Mouse (Mus musculus) liver, adult 2 months (tissue): ENCODE measurements around the gene Ccdc93. TPM values are rescaled to one million over a fixed set of nuclear protein-coding genes. Genes with fewer than 3 reads are reported as not detected.

Experiments used
- DNase-seq: peaks from one replicate; pipeline ENCODE4 v3.0.0-alpha.2; 2011; ENCODE audit warnings: low read depth, low spot score; ENCODE audit errors: extremely low read depth
- H3K27ac ChIP-seq: fragments of 200-500 bp; replicated peaks from 2 replicates; pipeline ENCODE4 v1.5.1; 2012; ENCODE audit warnings: low read depth, mild to moderate bottlenecking, control low read depth, inconsistent platforms, low read length; ENCODE audit not compliant: insufficient read depth
- H3K27me3 ChIP-seq: fragments of 200-500 bp; 2 replicates; pipeline ENCODE4 v1.6.1; 2012; ENCODE audit warnings: mild to moderate bottlenecking, moderate library complexity, low read length, inconsistent platforms; ENCODE audit not compliant: control insufficient read depth, insufficient read depth
- H3K36me3 ChIP-seq: fragments of 200-500 bp; 2 replicates; pipeline ENCODE4 v1.6.1; 2012; ENCODE audit warnings: low read length, inconsistent platforms; ENCODE audit not compliant: control insufficient read depth, insufficient read depth
- H3K4me1 ChIP-seq: fragments of 200-500 bp; 2 replicates; pipeline ENCODE4 v1.6.1; 2011; ENCODE audit warnings: low read length; ENCODE audit not compliant: control insufficient read depth, insufficient read depth
- H3K4me3 ChIP-seq: fragments of 200-500 bp; 2 replicates; pipeline ENCODE4 v1.5.1; 2011; ENCODE audit warnings: low read depth, mild to moderate bottlenecking, control low read depth, low read length, moderate library complexity; ENCODE audit not compliant: insufficient read depth
- H3K79me2 ChIP-seq: fragments of 200-500 bp; 2 replicates; pipeline ENCODE4 v1.6.1; 2012; ENCODE audit warnings: inconsistent platforms, mild to moderate bottlenecking, low read length, moderate library complexity; ENCODE audit not compliant: control insufficient read depth, insufficient read depth
- H3K9ac ChIP-seq: fragments of 200-500 bp; 2 replicates; pipeline ENCODE4 v1.6.1; 2012; ENCODE audit warnings: low read depth, mild to moderate bottlenecking, control low read depth, inconsistent platforms, low read length
- CTCF ChIP-seq: fragments of 200-500 bp; IDR thresholded peaks from 2 replicates; pipeline ENCODE4 v1.5.1; 2011; ENCODE audit warnings: low read depth, low read length, control low read depth
- POLR2A ChIP-seq: fragments of 200-500 bp; IDR thresholded peaks from 2 replicates; pipeline ENCODE4 v1.6.1; 2011; ENCODE audit warnings: low read length, control low read depth; ENCODE audit not compliant: insufficient read depth; ENCODE audit errors: extremely low read depth
- WGBS: fragments of 180-500 bp; shearing (Covaris S2); methylation state at CpG from one replicate; pipeline ENCODE4 v1.1.7; 2018; 5-methylcytosine and 5-hydroxymethylcytosine counted together
- polyA plus RNA-seq: library from polyadenylated mRNA; depleted of rRNA; stranded (reverse); fragments of >200 nt; gene quantifications from 2 replicates; pipeline ENCODE4 v1.2.3, GENCODE M21; 2012; rRNA removed
- total RNA-seq: library from RNA; depleted of rRNA; stranded (reverse); fragments of >200 nt; gene quantifications from 2 replicates; pipeline ENCODE4 v1.2.3, GENCODE M21; 2014; rRNA removed

Gene Ccdc93
- total RNA-seq (6.9 TPM in 2 replicates), polyA plus RNA-seq (3.6 and 4.5 TPM in 2 replicates)

- DNase-seq = peak; percentile 81
- H3K4me3 ChIP-seq = peak within 1 kb of the TSS; percentile 78
- peaks cover 7% of the 10 kb centered on the region; the same call in 1 of the 2 replicates for H3K36me3 ChIP-seq
- peak within 1 kb of the TSS; percentile 68 for H3K27ac ChIP-seq
- peak within 1 kb of the TSS; percentile 85 for H3K9ac ChIP-seq
- peaks cover 4% of the 10 kb centered on the region for H3K4me1 ChIP-seq
- H3K79me2 ChIP-seq = peaks cover 8% of the 10 kb centered on the region; the same call in 1 of the 2 replicates
- TF ChIP-seq POLR2A (peak; percentile 70), CTCF (no peak)
- WGBS = under 1% methylated on average over 47 of the region's 47 CpGs
- no peaks in the 10 kb centered on the region for H3K27me3 ChIP-seq
These were observed at the start of gene Ccdc93 for GRCm38 (mm10) chr1:121430938-121431928. Gene Ccdc93 (plus strand): TSS chr1:121431049.

- Histone ChIP-seq H3K4me3 (no peak overlapping the region), H3K9ac (no peak overlapping the region), H3K27ac (no peak overlapping the region), H3K79me2 (no peaks in the 10 kb centered on the region), H3K4me1 (no peaks in the 10 kb centered on the region), H3K27me3 (no peaks in the 10 kb centered on the region), H3K36me3 (no peaks in the 10 kb centered on the region)
- TF ChIP-seq CTCF (no peak), POLR2A (no peak)
- 86% methylated on average over 3 of the region's 3 CpGs for WGBS
- DNase-seq = no peak
These were observed 49.3 kb upstream of the Ccdc93 start for GRCm38 (mm10) chr1:121381562-121381961.

- WGBS = 70% methylated on average over 6 of the region's 6 CpGs
- Histone ChIP-seq H3K4me3 (no peak overlapping the region), H3K79me2 (no peaks in the 10 kb centered on the region), H3K9ac (no peak overlapping the region), H3K27ac (no peak overlapping the region), H3K4me1 (no peaks in the 10 kb centered on the region; the same call in 1 of the 2 replicates), H3K27me3 (no peaks in the 10 kb centered on the region), H3K36me3 (no peaks in the 10 kb centered on the region)
- TF ChIP-seq CTCF (no peak), POLR2A (no peak)
- DNase-seq = no peak
These were observed 42.5 kb upstream of the Ccdc93 start for GRCm38 (mm10) chr1:121388312-121388711.

- H3K4me3 ChIP-seq = no peak overlapping the region
- TF ChIP-seq POLR2A (no peak), CTCF (no peak)
- H3K27me3 ChIP-seq = no peaks in the 10 kb centered on the region
- no peak overlapping the region for H3K9ac ChIP-seq
- H3K36me3 ChIP-seq = no peaks in the 10 kb centered on the region
- WGBS = 69% methylated on average over 7 of the region's 7 CpGs
- no peak overlapping the region for H3K27ac ChIP-seq
- H3K4me1 ChIP-seq = no peaks in the 10 kb centered on the region; the same call in 1 of the 2 replicates
- no peaks in the 10 kb centered on the region for H3K79me2 ChIP-seq
- no peak for DNase-seq
These were observed 42.1 kb upstream of the Ccdc93 start for GRCm38 (mm10) chr1:121388732-121389131.

GRCm38 (mm10) chr1:121389574-121389973, 41.3 kb upstream of the Ccdc93 start:
- no peak overlapping the region for H3K27ac ChIP-seq
- no peaks in the 10 kb centered on the region for H3K79me2 ChIP-seq
- no peak overlapping the region for H3K9ac ChIP-seq
- WGBS = 88% methylated on average over 12 of the region's 12 CpGs
- no peaks in the 10 kb centered on the region; the same call in 1 of the 2 replicates for H3K4me1 ChIP-seq
- no peaks in the 10 kb centered on the region for H3K27me3 ChIP-seq
- no peak for DNase-seq
- TF ChIP-seq POLR2A = no peak
- TF ChIP-seq CTCF = peak; percentile 48
- H3K4me3 ChIP-seq = no peak overlapping the region
- H3K36me3 ChIP-seq = no peaks in the 10 kb centered on the region
